Mouse (Mus musculus): ENCODE measurements around the gene Ear1. TPM values are rescaled to one million over a fixed set of nuclear protein-coding genes. Genes with fewer than 3 reads are reported as not detected.

Ear1 gene
- polyA plus RNA-seq (2012; rRNA removed) = not detected in 2 replicates

GRCm38 (mm10) chr14:43875417-43875816, at the start of gene Ear1:
TSS of gene Ear1 (minus strand) at chr14:43875517.

GRCm38 (mm10) chr14:43924688-43925403, 49.5 kb upstream of the Ear1 start, which contains the start of gene Gm8113:
TSS of gene Gm8113 (plus strand) at chr14:43925390.

GRCm38 (mm10) chr14:43923459-43923858, 48.1 kb upstream of the Ear1 start, which contains the start of gene Ear10:
TSS of gene Ear10 (minus strand) at chr14:43923559.

GRCm38 (mm10) chr14:43784645-43785044, 90.7 kb downstream of the Ear1 start, which contains the start of gene Gm8180:
TSS of gene Gm8180 (minus strand) at chr14:43784745.

Other genes starting within 250 kb of the Ear1 start
- not detected in 2 replicates for gene Gm8165, start 198.3 kb downstream of the Ear1 start, polyA plus RNA-seq (2012; rRNA removed)
- not detected in 2 replicates for gene Gm7324, start 177.7 kb downstream of the Ear1 start, polyA plus RNA-seq (2012; rRNA removed)
- gene Gm16506, start 148.0 kb downstream of the Ear1 start, polyA plus RNA-seq (2012; rRNA removed) = not detected in 2 replicates
- not detected in 2 replicates for gene Gm6526, start 127.7 kb downstream of the Ear1 start, polyA plus RNA-seq (2012; rRNA removed)
- gene Gm8180, start 90.8 kb downstream of the Ear1 start, polyA plus RNA-seq (2012; rRNA removed) = not detected in 2 replicates
- not detected in 2 replicates for gene Ear10, start 48.0 kb upstream of the Ear1 start, polyA plus RNA-seq (2012; rRNA removed)
- 0.16 and 0.20 TPM in 2 replicates for gene Gm8113, start 49.9 kb upstream of the Ear1 start, polyA plus RNA-seq (2012; rRNA removed)
- not detected in 2 replicates for gene Ang5, start 81.6 kb upstream of the Ear1 start, polyA plus RNA-seq (2012; rRNA removed)
- not detected in 2 replicates for gene Ang6, start 126.8 kb upstream of the Ear1 start, polyA plus RNA-seq (2012; rRNA removed)
- gene Ear2, start 227.1 kb upstream of the Ear1 start, polyA plus RNA-seq (2012; rRNA removed) = 2.3 and 4.2 TPM in 2 replicates
- not detected in 2 replicates for gene Gm3327, start 248.3 kb upstream of the Ear1 start, polyA plus RNA-seq (2012; rRNA removed)